Mouse (Mus musculus): Measurements from ENCODE around the gene Spcs3. TPM values are rescaled to one million over a fixed set of nuclear protein-coding genes. Genes with fewer than 3 reads are reported as not detected.

The Spcs3 gene
- polyA plus RNA-seq, 1 experiment from 2014 or later: 80.2 TPM

DNA sequence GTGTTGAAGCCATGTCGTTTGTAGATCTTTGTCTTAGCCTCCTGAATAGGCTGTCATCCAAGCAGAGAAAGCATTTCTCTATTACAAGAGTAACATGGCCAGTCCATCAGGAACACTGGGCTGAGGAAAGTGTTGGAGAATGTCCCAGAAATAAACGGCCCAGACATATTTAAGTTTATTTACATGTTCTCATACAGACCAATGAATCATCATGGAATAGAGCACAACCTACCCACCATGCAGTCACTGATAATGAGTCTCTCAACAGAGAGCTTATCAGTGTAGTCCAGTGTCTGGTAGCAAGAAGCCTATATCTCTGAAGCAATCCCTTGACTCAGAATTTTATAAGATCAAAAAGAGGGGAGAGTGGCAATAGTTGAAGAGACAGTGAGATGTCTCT is 24.7 kb downstream of the Spcs3 start:
- Histone ChIP-seq H3K36me3 (no peaks in the 10 kb centered on the region), H3K27me3 (no peaks in the 10 kb centered on the region), H3K27ac (no peak overlapping the region), H3K4me3 (no peak overlapping the region), H3K9ac (no peak overlapping the region), H3K4me1 (0 out of 2 replicates have a peak, but pooled peaks cover 2% of the 10 kb centered on the region), H3K9me3 (no peaks in the 10 kb centered on the region), H3K4me2 (no peak overlapping the region)
- WGBS: 71% methylated on average over 2 of the region's 2 CpGs
- no peak for ATAC-seq (ENCODE audit: insufficient number of reproducible peaks, insufficient read depth, low FRiP score, low TSS enrichment, low read depth)

DNA sequence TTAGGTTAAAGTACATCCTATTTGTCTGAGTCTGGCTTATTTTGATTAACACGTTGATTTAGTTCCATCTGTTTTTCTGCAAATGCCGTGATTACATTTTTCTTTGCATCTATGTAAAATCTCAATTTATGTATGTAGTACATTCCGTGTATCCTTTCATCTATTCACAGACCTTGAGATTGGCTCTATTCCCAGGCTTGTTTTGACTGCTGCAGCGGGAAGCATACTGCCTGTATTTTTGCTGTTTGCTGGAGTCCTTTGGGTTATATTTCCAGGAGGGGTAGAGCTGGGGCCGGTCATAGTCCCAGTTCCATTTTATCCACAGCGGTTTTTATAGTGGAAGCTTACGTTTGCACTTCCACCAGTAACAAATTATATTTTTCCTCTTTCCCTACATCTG is 26.7 kb downstream of the Spcs3 start:
- Histone ChIP-seq H3K4me3 (no peak overlapping the region), H3K36me3 (no peaks in the 10 kb centered on the region), H3K9ac (no peak overlapping the region), H3K27ac (no peak overlapping the region), H3K4me1 (no peaks in the 10 kb centered on the region), H3K27me3 (no peaks in the 10 kb centered on the region), H3K4me2 (no peak overlapping the region), H3K9me3 (no peaks in the 10 kb centered on the region)
- WGBS: 50% methylated on average over 7 of the region's 7 CpGs
- ATAC-seq (ENCODE audit: insufficient number of reproducible peaks, insufficient read depth, low FRiP score, low TSS enrichment, low read depth): no peak

- Histone ChIP-seq H3K4me2 (no peak overlapping the region), H3K27ac (no peak overlapping the region), H3K9me3 (no peaks in the 10 kb centered on the region), H3K4me1 (0 out of 2 replicates have a peak, but pooled peaks cover 4% of the 10 kb centered on the region), H3K36me3 (no peaks in the 10 kb centered on the region), H3K4me3 (no peak overlapping the region), H3K9ac (no peak overlapping the region), H3K27me3 (peaks cover 5% of the 10 kb centered on the region; the same call in 1 of the 2 replicates)
- no peak for ATAC-seq (ENCODE audit: insufficient number of reproducible peaks, insufficient read depth, low FRiP score, low TSS enrichment, low read depth)
- WGBS: 35% methylated on average over 3 of the region's 3 CpGs
Measured at GRCm38 (mm10) chr8:54493915-54494314, 35.9 kb downstream of the Spcs3 start.

- H3K4me2 ChIP-seq: no peak overlapping the region
- ATAC-seq (ENCODE audit: insufficient number of reproducible peaks, insufficient read depth, low FRiP score, low TSS enrichment, low read depth): no peak
- peaks cover 5% of the 10 kb centered on the region; the same call in 1 of the 2 replicates for H3K27me3 ChIP-seq
- H3K4me1 ChIP-seq: 0 out of 2 replicates have a peak, but pooled peaks cover 4% of the 10 kb centered on the region
- WGBS: 11% methylated on average over 6 of the region's 6 CpGs
- no peaks in the 10 kb centered on the region for H3K9me3 ChIP-seq
- no peak overlapping the region for H3K27ac ChIP-seq
- no peaks in the 10 kb centered on the region for H3K36me3 ChIP-seq
- no peak overlapping the region for H3K4me3 ChIP-seq
- H3K9ac ChIP-seq: no peak overlapping the region
Measured at GRCm38 (mm10) chr8:54493110-54493509, 36.7 kb downstream of the Spcs3 start.

DNA sequence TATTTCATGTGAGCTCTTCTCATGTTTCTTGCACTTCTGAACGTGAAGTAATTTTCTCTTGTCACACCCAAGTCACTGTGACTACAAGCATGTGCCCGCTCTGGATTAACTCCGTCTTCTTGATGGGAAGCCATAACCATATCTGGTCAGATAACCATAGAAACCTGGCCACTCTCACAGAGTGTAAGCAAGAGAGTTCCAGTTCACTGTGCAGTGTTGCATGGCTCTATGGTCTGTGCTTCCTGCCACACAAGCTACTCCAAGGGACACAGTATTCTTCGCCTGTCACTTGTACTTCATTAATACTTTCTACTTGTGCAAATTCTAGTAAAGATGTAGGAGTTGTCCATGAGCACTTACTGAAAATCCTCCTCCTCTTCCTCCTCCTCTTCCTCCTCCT is 37.9 kb downstream of the Spcs3 start:
- Histone ChIP-seq H3K27ac (no peak overlapping the region), H3K9me3 (no peaks in the 10 kb centered on the region), H3K27me3 (peaks cover 5% of the 10 kb centered on the region; the same call in 1 of the 2 replicates), H3K36me3 (no peaks in the 10 kb centered on the region), H3K4me1 (0 out of 2 replicates have a peak, but pooled peaks cover 4% of the 10 kb centered on the region), H3K4me2 (no peak overlapping the region), H3K4me3 (no peak overlapping the region), H3K9ac (no peak overlapping the region)
- WGBS: 60% methylated on average over 4 of the region's 4 CpGs
- ATAC-seq (ENCODE audit: insufficient number of reproducible peaks, insufficient read depth, low FRiP score, low TSS enrichment, low read depth): no peak

DNA sequence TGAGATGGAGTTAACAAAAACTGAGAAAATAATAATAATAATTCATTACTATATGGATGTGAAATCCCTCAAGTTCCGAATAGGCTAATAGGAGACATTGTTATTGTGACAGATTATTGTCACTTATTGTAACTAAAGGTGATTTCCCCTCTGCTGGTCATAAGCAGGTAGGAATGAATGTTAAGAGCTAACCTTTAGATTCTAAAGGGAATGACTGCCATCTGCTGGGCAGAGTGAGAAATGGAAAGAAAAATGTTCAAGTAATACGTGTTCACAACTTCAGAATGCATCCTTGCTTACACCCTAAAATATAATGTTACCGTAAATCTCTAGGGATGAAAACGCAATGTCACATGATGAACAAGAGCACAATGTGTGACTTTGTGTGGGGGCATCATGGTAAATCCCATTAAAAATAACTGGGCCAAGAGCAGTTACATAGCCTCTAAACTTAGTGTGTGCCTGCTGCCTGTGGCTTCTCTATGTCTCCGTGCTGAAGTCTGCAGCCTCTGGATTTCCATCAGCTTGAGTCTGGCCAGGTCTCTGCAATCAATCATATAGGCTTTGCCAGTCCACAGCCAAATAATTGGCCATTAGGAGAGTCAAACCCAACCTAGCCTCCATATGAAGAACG is 38.6 kb downstream of the Spcs3 start:
- no peaks in the 10 kb centered on the region for H3K9me3 ChIP-seq
- no peak overlapping the region for H3K27ac ChIP-seq
- no peak for ATAC-seq (ENCODE audit: insufficient number of reproducible peaks, insufficient read depth, low FRiP score, low TSS enrichment, low read depth)
- H3K27me3 ChIP-seq: peaks cover 5% of the 10 kb centered on the region; the same call in 1 of the 2 replicates
- 0 out of 2 replicates have a peak, but pooled peaks cover 6% of the 10 kb centered on the region for H3K4me1 ChIP-seq
- no peak overlapping the region for H3K4me2 ChIP-seq
- no peaks in the 10 kb centered on the region for H3K36me3 ChIP-seq
- 17% methylated on average over 6 of the region's 6 CpGs for WGBS
- H3K9ac ChIP-seq: no peak overlapping the region
- no peak overlapping the region for H3K4me3 ChIP-seq

- 67% methylated on average over 4 of the region's 4 CpGs for WGBS
- Histone ChIP-seq H3K4me3 (no peak overlapping the region), H3K9ac (no peak overlapping the region), H3K36me3 (no peaks in the 10 kb centered on the region), H3K4me1 (0 out of 2 replicates have a peak, but pooled peaks cover 6% of the 10 kb centered on the region), H3K27ac (no peak overlapping the region), H3K4me2 (no peak overlapping the region), H3K9me3 (no peaks in the 10 kb centered on the region), H3K27me3 (peaks cover 5% of the 10 kb centered on the region; the same call in 1 of the 2 replicates)
- ATAC-seq (ENCODE audit: insufficient number of reproducible peaks, insufficient read depth, low FRiP score, low TSS enrichment, low read depth): no peak
Measured at GRCm38 (mm10) chr8:54488437-54488836, 41.4 kb downstream of the Spcs3 start.

GRCm38 (mm10) chr8:54486555-54487273 is 43.1 kb downstream of the Spcs3 start:
- H3K4me3 ChIP-seq: no peak overlapping the region
- no peak overlapping the region for H3K9ac ChIP-seq
- no peak for ATAC-seq (ENCODE audit: insufficient number of reproducible peaks, insufficient read depth, low FRiP score, low TSS enrichment, low read depth)

More at GRCm38 (mm10) chr8:54486555-54487273, 43.1 kb downstream of the Spcs3 start:
- no peaks in the 10 kb centered on the region for H3K9me3 ChIP-seq
- 39% methylated on average over 19 of the region's 19 CpGs for WGBS
- H3K36me3 ChIP-seq: no peaks in the 10 kb centered on the region
- H3K27me3 ChIP-seq: no peaks in the 10 kb centered on the region
- H3K27ac ChIP-seq: no peak overlapping the region; the same call in 1 of the 2 replicates
- 0 out of 2 replicates have a peak, but pooled peaks cover 6% of the 10 kb centered on the region for H3K4me1 ChIP-seq
- peak overlapping the region; percentile 48 for H3K4me2 ChIP-seq

Other genes starting within 250 kb of the Spcs3 start
- gene Asb5, start 418 bp downstream of the Spcs3 start, polyA plus RNA-seq (2015; fragmentation: Nextera tagmentation; extraction: Ambion mirVana): 6.8 and 7.7 TPM in 2 replicates
- not detected in 2 replicates for gene Spata4, start 70.8 kb upstream of the Spcs3 start, polyA plus RNA-seq (2015; fragmentation: Nextera tagmentation; extraction: Ambion mirVana)